Mouse (Mus musculus) natural killer cell, adult 2 months (primary cell): Measurements from ENCODE around the gene Pebp1.

ENCODE experiments used
- DNase-seq, 2 experiments: peaks; one replicate each; pipeline ENCODE4 v3.0.0; 2022; ENCODE audit warnings: low spot score in 2 of 2

Pebp1 gene

GRCm38 (mm10) chr5:117286286-117286685 is 1.1 kb downstream of the Pebp1 start:
- no peak for DNase-seq

- DNase-seq, result no peak
Measured at GRCm38 (mm10) chr5:117285266-117285665, 2.2 kb downstream of the Pebp1 start.

GRCm38 (mm10) chr5:117284682-117285081 is 2.7 kb downstream of the Pebp1 start:
- no peak for DNase-seq

GRCm38 (mm10) chr5:117284029-117284428 is 3.4 kb downstream of the Pebp1 start:
- DNase-seq, result no peak

DNA sequence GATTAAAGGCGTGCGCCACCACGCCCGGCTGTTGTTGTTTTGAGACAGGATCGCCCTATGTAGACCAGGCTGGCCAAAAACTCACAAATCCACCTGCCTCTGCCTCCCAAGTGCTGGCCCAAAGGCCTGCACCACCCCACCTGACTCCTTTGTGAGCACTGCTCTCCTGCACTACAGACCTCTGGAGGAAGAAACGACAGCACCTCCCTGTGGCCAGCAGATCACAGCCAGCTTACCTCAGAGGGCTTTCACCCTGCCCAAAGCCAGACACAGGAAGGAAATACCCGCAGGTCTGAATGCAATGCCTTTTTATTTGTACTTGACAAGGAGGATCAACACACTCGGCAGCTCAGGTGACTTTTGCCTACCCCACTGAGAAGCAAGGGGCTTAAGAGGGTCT is 5.1 kb downstream of the Pebp1 start:
- no peak for DNase-seq

GRCm38 (mm10) chr5:117281536-117281935 is 5.9 kb downstream of the Pebp1 start:
- DNase-seq, result no peak

- DNase-seq, result no peak
Measured at GRCm38 (mm10) chr5:117279669-117280050, 7.8 kb downstream of the Pebp1 start.

- DNase-seq, result no peak
Measured at GRCm38 (mm10) chr5:117278809-117279668, 8.4 kb downstream of the Pebp1 start.

DNA sequence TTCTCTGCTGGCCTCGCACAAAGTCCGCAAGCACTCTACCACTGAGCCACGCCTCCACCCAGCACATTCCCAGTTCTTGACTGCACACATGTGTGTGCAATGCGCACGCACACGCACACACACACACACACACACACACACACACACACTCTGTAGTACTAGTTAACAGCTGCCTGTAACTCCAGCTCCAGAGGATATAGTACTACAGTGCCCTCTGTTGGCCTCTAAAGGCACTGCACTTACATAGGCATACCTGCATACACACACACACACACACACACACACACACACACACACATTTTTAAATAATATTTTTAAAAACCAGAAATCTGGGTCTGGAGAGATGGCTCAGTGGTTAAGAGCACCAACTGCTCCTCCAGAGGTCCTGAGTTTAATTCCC is 9.6 kb downstream of the Pebp1 start:
- no peak for DNase-seq

GRCm38 (mm10) chr5:117274817-117275216 is 12.6 kb downstream of the Pebp1 start:
- DNase-seq, result no peak

- DNase-seq, result no peak
Measured at GRCm38 (mm10) chr5:117271945-117272344, 15.5 kb downstream of the Pebp1 start.

DNA sequence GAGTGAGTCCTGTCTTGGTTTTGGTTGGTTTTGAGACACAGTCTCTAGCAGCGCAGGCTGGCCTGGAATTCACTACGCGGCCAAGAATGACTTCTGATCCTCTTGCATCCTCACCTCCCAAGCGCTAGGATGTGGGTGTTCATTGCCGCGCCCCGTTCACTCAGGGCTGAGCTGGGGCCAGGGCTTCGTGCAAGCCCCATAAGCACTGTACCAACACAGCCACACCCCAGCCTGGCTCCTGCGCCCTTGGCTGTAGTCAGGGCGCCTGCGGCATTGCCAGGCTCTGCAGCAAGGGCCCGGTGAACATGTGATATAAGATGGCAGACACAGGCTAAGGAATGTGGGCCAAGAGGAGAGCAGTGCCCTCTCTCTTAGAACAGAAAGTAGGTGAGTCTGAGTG is 18.0 kb downstream of the Pebp1 start:
- no peak for DNase-seq

DNA sequence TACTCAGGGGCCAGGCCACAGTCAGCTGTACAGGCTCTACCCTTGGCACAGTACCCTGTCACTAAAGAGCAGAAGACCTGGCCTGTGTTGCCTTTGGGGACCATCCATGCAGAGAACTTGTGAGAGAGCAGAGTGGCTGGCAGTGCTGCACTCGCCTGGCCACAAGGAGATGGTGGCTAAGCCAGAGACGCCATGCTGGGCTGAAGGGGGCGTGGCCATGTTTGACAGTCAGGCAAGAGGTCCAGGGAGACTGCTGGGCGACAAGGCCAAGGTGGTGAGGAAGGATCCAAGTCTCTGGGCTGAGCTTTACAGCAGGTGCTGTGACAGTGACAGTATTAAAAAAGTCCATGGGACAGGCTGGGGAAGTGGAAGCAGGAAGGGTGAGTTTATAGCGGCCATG is 18.7 kb downstream of the Pebp1 start:
- no peak for DNase-seq

GRCm38 (mm10) chr5:117267913-117268312 is 19.5 kb downstream of the Pebp1 start:
- no peak for DNase-seq

GRCm38 (mm10) chr5:117264701-117265100 is 22.7 kb downstream of the Pebp1 start:
- DNase-seq, result no peak

DNA sequence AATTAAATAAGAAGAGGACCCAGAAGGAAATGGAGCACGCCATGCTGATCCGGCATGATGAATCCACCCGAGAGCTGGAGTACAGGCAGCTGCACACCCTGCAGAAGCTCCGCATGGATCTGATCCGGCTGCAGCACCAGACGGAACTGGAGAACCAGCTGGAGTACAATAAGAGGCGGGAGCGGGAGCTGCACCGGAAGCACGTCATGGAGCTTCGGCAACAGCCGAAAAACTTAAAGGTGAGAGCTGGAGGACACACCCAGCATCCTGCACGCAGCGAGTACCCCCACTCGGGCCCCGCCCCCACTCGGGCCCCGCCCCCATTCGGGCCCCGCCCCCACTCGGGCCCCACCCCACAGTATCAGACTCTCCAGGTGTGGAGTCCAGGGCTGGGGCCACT is 23.9 kb downstream of the Pebp1 start:
- no peak for DNase-seq

DNA sequence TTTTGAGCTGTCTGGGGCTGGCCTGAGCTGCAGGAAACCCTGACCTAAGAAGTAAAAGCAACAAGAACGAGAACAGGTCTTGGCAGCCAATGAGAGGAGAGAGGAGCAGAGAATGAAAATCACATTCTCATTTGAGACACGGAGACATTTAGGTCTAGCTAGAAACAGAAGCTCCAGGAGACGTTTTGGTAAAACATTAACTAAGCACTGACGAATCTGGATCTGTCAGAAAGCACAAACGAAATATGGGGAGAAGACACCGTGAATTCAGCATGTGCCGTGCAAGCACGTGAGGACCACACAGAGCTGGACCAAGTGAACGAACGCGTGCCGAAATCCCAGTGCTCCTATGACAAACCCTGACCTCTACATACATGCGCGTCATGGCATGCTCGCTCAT is 29.1 kb downstream of the Pebp1 start:
- DNase-seq, result no peak

- DNase-seq, result no peak
Measured at GRCm38 (mm10) chr5:117251763-117252162, 35.7 kb downstream of the Pebp1 start.

- no peak for DNase-seq
Measured at GRCm38 (mm10) chr5:117250796-117251195, 36.6 kb downstream of the Pebp1 start.

DNA sequence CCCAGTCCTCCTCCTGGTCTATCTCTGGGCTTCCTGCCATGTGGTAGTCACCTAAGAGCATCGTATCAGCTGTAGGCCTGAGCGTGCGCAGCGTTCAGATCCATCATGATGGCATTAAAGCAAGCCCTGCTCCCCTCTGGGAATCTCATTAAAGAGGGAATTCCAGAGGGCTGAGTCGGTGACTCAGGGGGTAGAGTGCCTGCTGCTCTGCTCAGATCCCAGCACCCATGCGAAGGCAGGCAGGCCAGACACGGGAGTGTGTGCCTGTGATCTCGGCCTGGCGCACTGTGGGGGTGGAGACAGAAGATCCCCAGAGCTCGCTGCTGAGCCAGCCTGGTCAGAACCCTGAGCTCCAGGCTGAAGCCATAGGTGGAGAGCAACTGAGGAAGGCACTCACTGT is 39.1 kb downstream of the Pebp1 start:
- DNase-seq, result no peak

DNA sequence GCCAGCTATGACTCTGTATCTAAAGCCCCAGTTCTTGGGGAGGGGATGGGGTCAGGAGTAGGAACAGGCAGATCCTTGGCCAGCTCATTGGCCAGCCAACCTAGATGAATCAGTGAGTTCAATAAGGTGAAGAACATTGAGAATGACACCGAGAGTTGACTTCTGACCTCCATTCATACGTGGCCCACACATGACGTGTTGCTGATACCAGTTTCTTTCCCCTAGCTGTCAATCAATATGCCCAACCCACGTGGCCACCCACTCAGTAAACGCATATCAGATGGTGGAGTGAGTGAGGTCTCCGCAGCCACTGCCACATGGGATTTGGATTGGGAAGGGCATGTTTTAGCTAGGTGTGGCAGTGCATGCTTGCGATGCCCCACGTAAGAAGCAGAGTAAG is 42.3 kb downstream of the Pebp1 start:
- DNase-seq, result no peak

DNA sequence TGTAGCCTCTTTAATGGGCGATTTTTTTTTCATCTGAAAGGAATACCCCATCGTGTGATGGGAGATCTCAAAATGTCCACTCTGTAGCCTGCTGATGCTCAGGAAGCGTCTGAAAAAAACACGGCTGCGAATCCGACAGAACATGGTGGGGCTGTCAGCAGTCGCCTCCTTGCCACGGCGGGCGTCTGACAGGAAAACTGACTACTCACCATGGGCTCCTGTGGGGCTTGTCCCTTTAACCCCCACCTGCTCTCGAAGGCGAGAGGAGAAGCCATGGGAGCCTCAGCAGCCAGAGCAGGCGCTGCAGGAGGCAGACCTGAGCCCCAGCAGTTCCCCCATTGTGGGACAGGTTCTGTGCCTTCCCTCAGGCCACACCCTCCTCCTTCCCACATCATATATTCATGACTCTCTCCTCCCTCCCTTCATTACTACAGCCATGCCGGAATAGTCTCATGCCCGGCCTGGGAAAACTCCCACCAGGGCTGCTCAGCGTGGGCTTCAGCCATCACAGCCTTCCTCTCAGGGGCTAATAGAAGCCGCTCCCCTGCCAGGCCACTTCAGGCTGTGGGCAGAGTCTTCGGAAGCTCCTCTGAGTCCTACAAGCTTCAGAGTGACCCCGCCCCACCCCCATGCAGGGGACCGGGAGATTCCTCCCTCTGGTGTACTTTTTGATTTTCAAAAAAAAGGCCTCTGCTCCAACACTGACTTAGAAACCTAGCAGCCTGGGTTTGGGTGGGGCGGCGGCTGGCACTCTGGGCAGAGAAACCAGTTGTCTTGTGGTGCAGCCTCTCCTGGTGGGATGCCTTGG is 44.5 kb downstream of the Pebp1 start:
- no peak for DNase-seq

GRCm38 (mm10) chr5:117241935-117242531 is 45.4 kb downstream of the Pebp1 start:
- DNase-seq, result no peak
